ENCODE assay signal across 19 mouse cellular contexts in the genomic region with DNA sequence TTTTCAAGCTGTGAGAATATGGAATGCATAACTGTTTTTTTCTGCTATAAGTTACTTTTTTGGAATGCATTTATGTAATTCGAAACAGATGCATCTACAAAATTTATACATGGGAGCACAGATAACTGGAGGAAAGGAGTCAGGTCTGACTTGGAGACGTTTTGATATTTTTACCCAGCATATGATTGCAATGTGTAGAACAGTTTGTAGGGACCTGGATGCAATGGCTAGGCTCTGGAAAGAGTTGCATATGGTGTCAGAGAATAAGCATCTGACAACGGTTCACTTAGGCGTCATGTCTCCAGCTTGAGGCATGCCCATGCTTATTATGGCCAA.
"Had no signal": no experiment of that assay in that cellular context is flagged by ENCODE, and none has a peak within 500 bp of the region (broad histone marks: within the 10 kb centered on the region; RNA-seq: fewer than 3 reads in every experiment).

No protein-coding gene starts in this region.

- H3K9me3 ChIP-seq: limb, embryonic 12.5 days; liver, embryonic 12.5 days; liver, embryonic 15.5 days; lung, embryonic 15.5 days; megakaryocyte, embryonic 14.5 days; midbrain, embryonic 10.5 days; midbrain, embryonic 13.5 days; neural tube, embryonic 13.5 days had no signal

- H3K4me2 ChIP-seq: limb, embryonic 12.5 days; liver, embryonic 12.5 days; liver, embryonic 15.5 days; lung, embryonic 15.5 days; midbrain, embryonic 13.5 days; neural tube, embryonic 13.5 days had no signal

- DNase-seq: liver; lung, adult 18-20 months; lung, postnatal 10 days; lung, postnatal 36 days; retina, postnatal 1 day; thymus, adult 2 months; thymus, postnatal 25 days had no signal

- H3K36me3 ChIP-seq: limb, embryonic 12.5 days; liver, embryonic 12.5 days; liver, embryonic 15.5 days; lung, embryonic 15.5 days; midbrain, embryonic 10.5 days; midbrain, embryonic 13.5 days; neural tube, embryonic 13.5 days had no signal

- H3K4me1 ChIP-seq: limb, embryonic 12.5 days; liver, embryonic 12.5 days; liver, embryonic 15.5 days; lung, embryonic 15.5 days; megakaryocyte, embryonic 14.5 days; midbrain, embryonic 10.5 days; midbrain, embryonic 13.5 days; neural tube, embryonic 13.5 days had no signal

- H3K27me3 ChIP-seq: limb, embryonic 12.5 days; liver, embryonic 12.5 days; liver, embryonic 15.5 days; lung, embryonic 15.5 days; megakaryocyte, embryonic 14.5 days; midbrain, embryonic 13.5 days; neural tube, embryonic 13.5 days had no signal

- H3K9ac ChIP-seq: limb, embryonic 12.5 days; liver, embryonic 12.5 days; liver, embryonic 15.5 days; lung, embryonic 15.5 days; midbrain, embryonic 13.5 days; neural tube, embryonic 13.5 days had no signal

- ATAC-seq: liver, embryonic 12.5 days; midbrain, embryonic 13.5 days; midbrain, embryonic 16.5 days had no signal

- H3K4me3 ChIP-seq: limb, embryonic 12.5 days; liver, embryonic 12.5 days; liver, embryonic 15.5 days; lung, embryonic 15.5 days; megakaryocyte, embryonic 14.5 days; midbrain, embryonic 10.5 days; midbrain, embryonic 13.5 days; myocyte; neural tube, embryonic 13.5 days had no signal

- H3K27ac ChIP-seq: kidney, postnatal 0 days; limb, embryonic 12.5 days; liver, embryonic 12.5 days; liver, embryonic 15.5 days; lung, embryonic 15.5 days; midbrain, embryonic 10.5 days; midbrain, embryonic 13.5 days; neural tube, embryonic 13.5 days; stomach, postnatal 0 days had no signal
